Mouse (Mus musculus) liver, embryonic 15.5 days (tissue): ENCODE data around the gene Spata13. TPM values are rescaled to one million over a fixed set of nuclear protein-coding genes. Genes with fewer than 3 reads are reported as not detected.

ENCODE experiments used
- ATAC-seq: fragments of 200-750 bp; cut with Nextera tagmentation; 2 replicates; pipeline ENCODE4 v1.8.0; 2017; ENCODE audit warnings: moderate number of reproducible peaks, mild to moderate bottlenecking, moderate library complexity; ENCODE audit not compliant: insufficient read depth
- H3K27ac ChIP-seq: fragments of 300-500 bp; sonication (generic); replicated peaks from 2 replicates; pipeline ENCODE4 v1.5.1; 2015; ENCODE audit warnings: mild to moderate bottlenecking, inconsistent platforms
- H3K27me3 ChIP-seq: fragments of 300-500 bp; sonication (generic); 2 replicates; pipeline ENCODE4 v1.6.1; 2015; ENCODE audit warnings: mild to moderate bottlenecking, inconsistent platforms
- H3K36me3 ChIP-seq: fragments of 300-500 bp; sonication (generic); replicated peaks from 2 replicates; pipeline ENCODE4 v1.6.1; 2015; ENCODE audit warnings: moderate library complexity, mild to moderate bottlenecking, inconsistent platforms
- H3K4me1 ChIP-seq: fragments of 300-500 bp; sonication (generic); replicated peaks from 2 replicates; pipeline ENCODE4 v1.6.1; 2015; ENCODE audit warnings: inconsistent platforms
- H3K4me2 ChIP-seq: fragments of 300-500 bp; sonication (generic); 2 replicates; pipeline ENCODE4 v1.6.1; 2015; ENCODE audit warnings: moderate library complexity, mild to moderate bottlenecking, inconsistent platforms
- H3K4me3 ChIP-seq: fragments of 300-500 bp; sonication (generic); replicated peaks from 2 replicates; pipeline ENCODE4 v1.5.1; 2015; ENCODE audit warnings: mild to moderate bottlenecking, inconsistent platforms
- H3K9ac ChIP-seq: fragments of 300-500 bp; sonication (generic); 2 replicates; pipeline ENCODE4 v1.6.1; 2015; ENCODE audit warnings: moderate library complexity, mild to moderate bottlenecking, inconsistent platforms
- H3K9me3 ChIP-seq: fragments of 300-500 bp; sonication (generic); replicated peaks from 2 replicates; pipeline ENCODE4 v1.6.1; 2016; ENCODE audit warnings: inconsistent platforms
- WGBS: fragments of 180-500 bp; shearing (Covaris S2); methylation state at CpG from one replicate; pipeline ENCODE4 v1.1.7; 2015; ENCODE audit warnings: mixed read lengths; ENCODE audit not compliant: insufficient replicate concordance; 5-methylcytosine and 5-hydroxymethylcytosine counted together
- polyA plus RNA-seq: library from polyadenylated mRNA; unstranded; fragments of >200 nt; fragmentation: Nextera tagmentation; extraction: Ambion mirVana; gene quantifications from 2 replicates; pipeline ENCODE4 v1.2.1, GENCODE M21; 2015

Spata13 gene
- polyA plus RNA-seq, 1 experiment from 2014 or later = 18.2 TPM

GRCm38 (mm10) chr14:60657891-60658290 lies 24.1 kb downstream of the Spata13 start:
- ATAC-seq = no peak
- no peaks in the 10 kb centered on the region for H3K27me3 ChIP-seq
- 50% methylated on average over 2 of the region's 2 CpGs for WGBS
- H3K36me3 ChIP-seq = 0 out of 2 replicates have a peak, but pooled peaks cover 13% of the 10 kb centered on the region
- peak overlapping the region; percentile 9; the same call in 1 of the 2 replicates for H3K4me2 ChIP-seq
- no peaks in the 10 kb centered on the region for H3K9me3 ChIP-seq
- peaks cover 85% of the 10 kb centered on the region for H3K4me1 ChIP-seq
- H3K27ac ChIP-seq = peak overlapping the region; percentile 61
- no peak overlapping the region for H3K9ac ChIP-seq
- no peak overlapping the region for H3K4me3 ChIP-seq

DNA sequence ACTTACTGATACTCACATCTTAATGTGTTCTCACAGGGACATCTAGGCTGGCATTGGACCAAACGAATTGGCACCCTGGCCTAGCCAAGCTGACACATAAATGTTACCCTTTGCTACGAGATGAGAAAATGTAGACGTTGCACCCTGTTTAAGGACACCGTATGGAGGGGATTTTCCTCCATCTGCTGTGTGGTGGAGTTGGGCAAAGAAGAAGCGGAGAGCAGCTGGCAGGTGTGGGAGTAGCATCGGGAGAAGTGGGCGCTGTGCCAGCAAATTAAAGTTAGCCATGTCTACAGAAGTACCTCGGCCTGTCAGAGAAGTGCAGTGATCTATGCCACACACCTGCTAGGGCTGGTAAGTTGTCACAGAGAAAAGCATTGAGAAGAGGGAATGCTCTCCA lies 25.7 kb downstream of the Spata13 start:
- 86% methylated on average over 8 of the region's 8 CpGs for WGBS
- Histone ChIP-seq H3K9me3 (no peaks in the 10 kb centered on the region), H3K27ac (no peak overlapping the region), H3K4me3 (no peak overlapping the region), H3K36me3 (0 out of 2 replicates have a peak, but pooled peaks cover 13% of the 10 kb centered on the region), H3K4me2 (no peak overlapping the region), H3K9ac (no peak overlapping the region), H3K27me3 (no peaks in the 10 kb centered on the region), H3K4me1 (peaks cover 78% of the 10 kb centered on the region)
- ATAC-seq = no peak

DNA sequence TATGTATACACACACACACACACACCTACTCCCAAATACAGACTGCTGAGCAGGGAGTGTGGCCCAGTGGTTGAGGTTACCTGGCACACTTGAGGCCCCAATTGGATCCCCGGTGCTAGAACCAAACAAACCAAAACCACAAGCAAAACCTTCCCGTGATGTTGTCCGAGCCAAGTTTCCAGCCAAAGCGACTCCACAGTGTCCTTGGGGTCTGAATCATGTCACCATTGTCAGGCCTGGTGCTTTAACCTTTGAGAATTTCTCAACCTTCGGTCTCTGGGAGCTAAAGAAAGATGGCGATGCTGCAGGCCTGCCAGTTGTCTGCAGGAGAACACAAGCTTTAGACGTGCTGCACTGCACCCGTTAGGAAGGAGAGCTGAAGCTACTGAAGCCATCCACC lies 26.8 kb downstream of the Spata13 start:
- no peak overlapping the region for H3K27ac ChIP-seq
- 86% methylated on average over 8 of the region's 8 CpGs for WGBS
- no peak overlapping the region for H3K4me3 ChIP-seq
- peaks cover 5% of the 10 kb centered on the region; the same call in 1 of the 2 replicates for H3K27me3 ChIP-seq
- no peaks in the 10 kb centered on the region for H3K9me3 ChIP-seq
- no peak overlapping the region for H3K4me2 ChIP-seq
- H3K36me3 ChIP-seq = 0 out of 2 replicates have a peak, but pooled peaks cover 13% of the 10 kb centered on the region
- no peak overlapping the region for H3K9ac ChIP-seq
- peaks cover 74% of the 10 kb centered on the region for H3K4me1 ChIP-seq
- no peak for ATAC-seq

- Histone ChIP-seq H3K4me3 (no peak overlapping the region), H3K36me3 (0 out of 2 replicates have a peak, but pooled peaks cover 9% of the 10 kb centered on the region), H3K27ac (no peak overlapping the region), H3K4me2 (no peak overlapping the region), H3K9ac (no peak overlapping the region), H3K4me1 (peaks cover 69% of the 10 kb centered on the region), H3K27me3 (peaks cover 7% of the 10 kb centered on the region; the same call in 1 of the 2 replicates), H3K9me3 (no peaks in the 10 kb centered on the region)
- ATAC-seq = no peak
- WGBS = 75% methylated on average over 5 of the region's 5 CpGs
Measured at GRCm38 (mm10) chr14:60661281-60661680, 27.5 kb downstream of the Spata13 start.

GRCm38 (mm10) chr14:60663309-60663940 lies 29.6 kb downstream of the Spata13 start:
- Histone ChIP-seq H3K27ac (no peak overlapping the region), H3K4me2 (no peak overlapping the region), H3K27me3 (peaks cover 13% of the 10 kb centered on the region; the same call in 1 of the 2 replicates), H3K9ac (no peak overlapping the region), H3K4me1 (peaks cover 53% of the 10 kb centered on the region), H3K9me3 (no peaks in the 10 kb centered on the region), H3K4me3 (no peak overlapping the region), H3K36me3 (0 out of 2 replicates have a peak, but pooled peaks cover 9% of the 10 kb centered on the region)
- WGBS = 69% methylated on average over 11 of the region's 11 CpGs
- no peak for ATAC-seq

GRCm38 (mm10) chr14:60664641-60665040 lies 30.8 kb downstream of the Spata13 start:
- WGBS = 66% methylated on average over 4 of the region's 4 CpGs

DNA sequence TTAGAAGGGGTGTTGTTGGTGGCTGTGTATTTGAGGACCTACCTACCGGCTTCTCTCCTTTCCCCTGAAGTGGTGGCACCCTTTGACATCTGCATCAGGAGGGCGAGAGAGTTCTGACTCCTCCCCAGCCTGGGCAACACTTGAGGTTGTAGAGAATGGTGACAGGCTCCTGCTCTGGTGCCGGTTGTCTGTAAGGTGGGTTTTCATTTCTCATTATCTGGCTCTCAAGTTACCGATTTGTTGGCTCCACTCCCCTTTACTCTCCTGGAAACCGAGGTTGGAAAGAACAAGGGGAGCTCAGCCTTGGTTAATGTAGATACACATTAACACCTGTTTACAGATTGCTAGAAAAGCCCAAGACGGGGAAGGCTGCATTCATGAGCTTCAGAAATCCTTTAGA lies 31.5 kb downstream of the Spata13 start:
- no peak overlapping the region for H3K27ac ChIP-seq
- H3K9ac ChIP-seq = no peak overlapping the region
- peaks cover 38% of the 10 kb centered on the region for H3K4me1 ChIP-seq
- no peaks in the 10 kb centered on the region for H3K9me3 ChIP-seq
- no peak overlapping the region for H3K4me3 ChIP-seq
- 65% methylated on average over 6 of the region's 6 CpGs for WGBS
- peaks cover 16% of the 10 kb centered on the region; the same call in 1 of the 2 replicates for H3K27me3 ChIP-seq
- H3K36me3 ChIP-seq = 0 out of 2 replicates have a peak, but pooled peaks cover 5% of the 10 kb centered on the region
- H3K4me2 ChIP-seq = no peak overlapping the region
- ATAC-seq = no peak

More at GRCm38 (mm10) chr14:60664641-60665040, 30.8 kb downstream of the Spata13 start:
- Histone ChIP-seq H3K27me3 (peaks cover 16% of the 10 kb centered on the region; the same call in 1 of the 2 replicates), H3K4me3 (no peak overlapping the region), H3K4me2 (no peak overlapping the region), H3K4me1 (peaks cover 40% of the 10 kb centered on the region), H3K9me3 (no peaks in the 10 kb centered on the region), H3K9ac (no peak overlapping the region), H3K27ac (no peak overlapping the region), H3K36me3 (0 out of 2 replicates have a peak, but pooled peaks cover 9% of the 10 kb centered on the region)
- no peak for ATAC-seq

- H3K9ac ChIP-seq = no peak overlapping the region
- 22% methylated on average over 7 of the region's 7 CpGs for WGBS
- peaks cover 34% of the 10 kb centered on the region for H3K4me1 ChIP-seq
- no peaks in the 10 kb centered on the region for H3K36me3 ChIP-seq
- H3K27me3 ChIP-seq = peaks cover 16% of the 10 kb centered on the region; the same call in 1 of the 2 replicates
- no peak overlapping the region for H3K27ac ChIP-seq
- H3K4me2 ChIP-seq = no peak overlapping the region
- H3K4me3 ChIP-seq = no peak overlapping the region
- H3K9me3 ChIP-seq = no peaks in the 10 kb centered on the region
- no peak for ATAC-seq
Measured at GRCm38 (mm10) chr14:60666252-60666651, 32.5 kb downstream of the Spata13 start.

GRCm38 (mm10) chr14:60670191-60670590 lies 36.4 kb downstream of the Spata13 start:
- Histone ChIP-seq H3K4me2 (no peak overlapping the region), H3K27me3 (peaks cover 15% of the 10 kb centered on the region; the same call in 1 of the 2 replicates), H3K27ac (no peak overlapping the region), H3K36me3 (no peaks in the 10 kb centered on the region), H3K4me1 (peaks cover 12% of the 10 kb centered on the region), H3K9me3 (no peaks in the 10 kb centered on the region), H3K4me3 (no peak overlapping the region), H3K9ac (no peak overlapping the region)
- ATAC-seq = no peak
- WGBS = 75% methylated on average over 7 of the region's 7 CpGs

DNA sequence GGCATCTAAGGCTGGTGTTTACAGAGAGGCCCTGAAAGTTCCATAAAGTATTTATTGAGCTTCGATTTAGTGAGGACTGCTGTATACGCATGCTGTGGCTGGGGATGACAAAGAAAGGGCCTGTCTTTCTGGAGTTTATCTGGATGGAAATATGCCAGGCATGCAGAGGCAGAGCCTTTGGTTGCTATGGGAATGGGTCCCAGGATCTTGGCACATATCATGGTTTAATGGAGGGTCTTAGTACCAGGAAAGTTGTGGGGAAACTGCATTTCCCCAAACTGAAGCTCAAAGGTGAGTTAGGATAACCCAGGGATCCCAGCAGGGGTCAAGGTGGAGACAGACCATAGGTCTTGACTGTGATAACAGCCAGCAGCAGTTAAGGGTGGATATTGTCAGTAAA lies 37.7 kb downstream of the Spata13 start:
- Histone ChIP-seq H3K4me3 (no peak overlapping the region), H3K9ac (no peak overlapping the region), H3K36me3 (no peaks in the 10 kb centered on the region), H3K9me3 (no peaks in the 10 kb centered on the region), H3K27ac (no peak overlapping the region), H3K27me3 (0 out of 2 replicates have a peak, but pooled peaks cover 9% of the 10 kb centered on the region), H3K4me2 (no peak overlapping the region), H3K4me1 (peaks cover 7% of the 10 kb centered on the region; the same call in 1 of the 2 replicates)
- WGBS = 83% methylated on average over 2 of the region's 2 CpGs
- ATAC-seq = no peak

- H3K36me3 ChIP-seq = no peaks in the 10 kb centered on the region
- 75% methylated on average over 4 of the region's 4 CpGs for WGBS
Measured at GRCm38 (mm10) chr14:60675697-60676096, 41.9 kb downstream of the Spata13 start.

More at GRCm38 (mm10) chr14:60675697-60676096, 41.9 kb downstream of the Spata13 start:
- no peak for ATAC-seq
- H3K4me3 ChIP-seq = no peak overlapping the region
- H3K9me3 ChIP-seq = no peaks in the 10 kb centered on the region
- H3K27me3 ChIP-seq = no peaks in the 10 kb centered on the region
- no peak overlapping the region for H3K4me2 ChIP-seq
- peaks cover 14% of the 10 kb centered on the region for H3K4me1 ChIP-seq
- no peak overlapping the region for H3K9ac ChIP-seq
- H3K27ac ChIP-seq = no peak overlapping the region
